Mouse (Mus musculus) intestine, embryonic 15.5 days (tissue): ENCODE results near the gene Gpr34. TPM values are rescaled to one million over a fixed set of nuclear protein-coding genes. Genes with fewer than 3 reads are reported as not detected.

ENCODE experiments used
- ATAC-seq: fragments of 200-750 bp; cut with Nextera tagmentation; 2 replicates; pipeline ENCODE4 v1.8.0; 2017; ENCODE audit warnings: moderate TSS enrichment, moderate library complexity
- H3K27ac ChIP-seq: fragments of 300-500 bp; sonication (generic); 2 replicates; pipeline ENCODE4 v1.5.1; 2015; ENCODE audit warnings: mild to moderate bottlenecking, inconsistent platforms
- H3K27me3 ChIP-seq: fragments of 300-500 bp; sonication (generic); replicated peaks from 2 replicates; pipeline ENCODE4 v1.6.1; 2015; ENCODE audit warnings: inconsistent platforms
- H3K36me3 ChIP-seq: fragments of 300-500 bp; sonication (generic); 2 replicates; pipeline ENCODE4 v1.6.1; 2015; ENCODE audit warnings: inconsistent platforms
- H3K4me1 ChIP-seq: fragments of 300-500 bp; sonication (generic); replicated peaks from 2 replicates; pipeline ENCODE4 v1.6.1; 2015; ENCODE audit warnings: inconsistent platforms
- H3K4me2 ChIP-seq: fragments of 300-500 bp; sonication (generic); replicated peaks from 2 replicates; pipeline ENCODE4 v1.6.1; 2015; ENCODE audit warnings: mild to moderate bottlenecking, inconsistent platforms
- H3K4me3 ChIP-seq: fragments of 300-500 bp; sonication (generic); replicated peaks from 2 replicates; pipeline ENCODE4 v1.5.1; 2015; ENCODE audit warnings: inconsistent platforms
- H3K9ac ChIP-seq: fragments of 300-500 bp; sonication (generic); 2 replicates; pipeline ENCODE4 v1.6.1; 2015; ENCODE audit warnings: inconsistent platforms
- H3K9me3 ChIP-seq: fragments of 300-500 bp; sonication (generic); 2 replicates; pipeline ENCODE4 v1.6.1; 2016; ENCODE audit warnings: inconsistent platforms
- WGBS: fragments of 180-500 bp; shearing (Covaris S2); methylation state at CpG from one replicate; pipeline ENCODE4 v1.1.7; 2015; 5-methylcytosine and 5-hydroxymethylcytosine counted together
- polyA plus RNA-seq: library from polyadenylated mRNA; unstranded; fragments of >200 nt; fragmentation: Nextera tagmentation; extraction: Ambion mirVana; gene quantifications from 2 replicates; pipeline ENCODE4 v1.2.1, GENCODE M21; 2015

The Gpr34 gene
- polyA plus RNA-seq: 1.9 TPM in 2 replicates

DNA sequence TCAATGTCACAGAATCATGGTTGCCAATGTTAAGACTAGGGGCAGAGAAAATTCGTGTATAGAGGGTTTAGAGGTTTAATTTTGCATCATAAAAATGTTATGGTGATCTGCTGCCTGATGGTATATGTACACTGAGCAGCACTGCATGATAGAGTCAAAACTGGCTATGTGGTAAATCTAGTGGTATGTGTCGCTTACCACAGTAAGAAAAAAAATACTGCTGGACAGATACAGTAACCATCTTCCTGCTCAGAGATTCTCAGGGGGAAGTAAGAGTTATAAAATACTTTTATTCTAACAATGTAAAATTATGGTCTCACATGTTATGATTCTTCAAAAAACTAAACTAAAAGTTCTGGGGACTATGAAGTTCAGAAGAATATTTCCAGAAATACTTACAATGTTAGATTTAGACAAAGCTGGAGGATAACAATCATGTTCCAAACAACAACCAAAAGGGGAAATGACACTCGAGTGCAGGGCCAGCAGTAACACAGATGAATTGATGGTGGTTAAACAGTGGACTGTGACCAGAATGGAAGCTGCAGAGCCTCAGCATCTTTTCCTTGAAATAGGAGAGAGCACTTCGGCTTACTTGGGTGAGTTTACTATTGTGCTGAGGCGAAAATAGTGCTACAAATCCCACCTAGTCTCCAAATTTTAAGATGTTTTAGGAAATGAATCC is at the start of gene Gpr34:
TSS of gene Gpr34 (plus strand) at position 491 of the 685 bp plus-strand sequence.
- Histone ChIP-seq H3K36me3 (no peaks in the 10 kb centered on the region), H3K9ac (no peak within 1 kb of the TSS), H3K4me2 (no peak within 1 kb of the TSS), H3K4me1 (no peaks in the 10 kb centered on the region), H3K27ac (no peak within 1 kb of the TSS), H3K27me3 (no peaks in the 10 kb centered on the region), H3K9me3 (no peaks in the 10 kb centered on the region), H3K4me3 (no peak within 1 kb of the TSS)
- ATAC-seq: no peak
- WGBS: 61% methylated on average over 5 of the region's 5 CpGs

DNA sequence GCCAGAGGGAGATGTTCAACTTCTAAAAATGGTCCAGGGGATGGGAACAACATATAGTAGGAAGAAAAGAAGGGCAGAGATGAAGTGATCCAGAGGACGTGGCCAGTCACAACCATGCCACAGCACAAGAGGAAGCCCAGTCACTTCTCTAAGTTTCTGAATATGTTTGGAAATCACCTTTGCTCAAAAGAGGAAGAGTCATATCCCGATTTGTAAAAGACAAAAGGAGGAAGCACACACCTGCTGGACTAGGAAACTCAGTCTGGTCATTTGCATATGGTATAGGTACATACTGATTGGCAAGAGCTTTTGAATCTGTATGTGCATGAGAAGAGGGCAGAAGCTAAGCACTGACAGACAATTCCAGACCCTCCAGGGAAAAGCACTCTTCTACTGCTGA is 32.5 kb upstream of the Gpr34 start:
- H3K4me3 ChIP-seq: no peak overlapping the region
- H3K4me2 ChIP-seq: no peak overlapping the region
- no peaks in the 10 kb centered on the region for H3K9me3 ChIP-seq
- H3K9ac ChIP-seq: no peak overlapping the region
- ATAC-seq: no peak
- no peak overlapping the region for H3K27ac ChIP-seq
- H3K27me3 ChIP-seq: no peaks in the 10 kb centered on the region
- no peaks in the 10 kb centered on the region for H3K4me1 ChIP-seq
- no peaks in the 10 kb centered on the region for H3K36me3 ChIP-seq
- 80% methylated on average over 2 of the region's 2 CpGs for WGBS

DNA sequence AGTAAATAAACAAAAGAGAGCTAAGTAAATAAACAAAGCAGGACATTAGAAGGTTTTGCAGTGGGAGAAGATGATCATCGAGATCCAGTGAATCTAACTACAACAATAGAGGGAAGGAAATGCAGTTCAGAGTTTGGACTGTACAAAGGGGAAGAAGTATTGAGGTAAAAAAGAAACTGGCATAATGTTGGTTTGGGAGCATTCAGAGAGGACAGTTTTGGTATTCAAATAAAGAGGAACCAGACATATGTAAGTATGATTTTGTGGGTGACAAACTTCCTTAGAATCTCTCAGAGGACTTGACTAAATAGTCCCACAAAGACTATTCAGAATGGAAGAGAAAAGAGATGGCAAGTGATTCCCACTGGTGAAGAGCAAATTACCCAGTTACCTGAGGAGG is 31.9 kb upstream of the Gpr34 start:
- ATAC-seq: no peak
- Histone ChIP-seq H3K4me3 (no peak overlapping the region), H3K4me1 (no peaks in the 10 kb centered on the region), H3K36me3 (no peaks in the 10 kb centered on the region), H3K27me3 (no peaks in the 10 kb centered on the region), H3K27ac (no peak overlapping the region), H3K4me2 (no peak overlapping the region), H3K9me3 (no peaks in the 10 kb centered on the region), H3K9ac (no peak overlapping the region)
- WGBS: 43% methylated on average over 1 of the region's 1 CpGs

DNA sequence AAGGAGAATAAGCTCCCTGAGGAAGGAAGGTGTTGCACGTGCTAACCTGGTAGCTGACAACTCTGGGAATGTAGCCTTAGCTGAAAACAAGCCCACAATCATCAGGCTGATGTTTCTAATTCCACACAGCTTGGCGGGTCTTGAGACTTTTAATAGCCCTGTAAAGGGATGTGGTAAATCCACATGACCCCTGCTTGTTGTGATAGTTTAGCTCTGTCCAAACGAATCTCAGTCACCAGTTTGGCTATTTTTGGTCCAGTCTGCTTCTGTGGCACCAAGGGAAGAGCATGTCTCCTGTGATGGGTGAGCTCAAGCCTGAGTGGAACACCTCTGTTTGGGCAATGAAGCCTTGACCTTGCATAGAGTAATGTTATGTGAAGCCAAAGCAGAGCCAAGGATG is 25.1 kb upstream of the Gpr34 start:
- Histone ChIP-seq H3K27me3 (no peaks in the 10 kb centered on the region), H3K27ac (no peak overlapping the region), H3K36me3 (no peaks in the 10 kb centered on the region), H3K4me1 (no peaks in the 10 kb centered on the region), H3K4me2 (no peak overlapping the region), H3K9ac (no peak overlapping the region), H3K4me3 (no peak overlapping the region), H3K9me3 (no peaks in the 10 kb centered on the region)
- no peak for ATAC-seq
- 55% methylated on average over 3 of the region's 3 CpGs for WGBS

DNA sequence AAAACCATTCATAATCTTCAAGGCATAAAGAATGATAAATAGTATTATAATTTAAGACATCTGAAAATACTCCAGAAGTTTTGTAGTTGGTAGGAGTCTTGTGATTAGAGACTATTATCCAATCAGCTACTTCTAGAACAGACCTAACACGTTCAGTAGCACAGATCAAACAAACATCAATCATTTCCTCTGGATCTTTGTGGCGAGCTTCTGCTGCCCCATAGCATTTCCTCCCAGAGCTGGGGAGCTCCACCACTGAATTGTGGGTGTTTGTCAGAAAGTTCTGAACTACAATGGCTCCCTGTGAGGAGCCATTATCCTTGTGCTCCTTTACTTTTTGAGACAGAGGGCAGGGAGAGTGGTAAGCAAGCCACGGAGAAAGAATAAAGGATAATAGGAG is 24.1 kb upstream of the Gpr34 start:
- ATAC-seq: no peak
- H3K9ac ChIP-seq: no peak overlapping the region
- H3K36me3 ChIP-seq: no peaks in the 10 kb centered on the region
- no peaks in the 10 kb centered on the region for H3K9me3 ChIP-seq
- H3K27ac ChIP-seq: no peak overlapping the region
- no peak overlapping the region for H3K4me3 ChIP-seq
- H3K4me2 ChIP-seq: no peak overlapping the region
- WGBS: 42% methylated on average over 3 of the region's 3 CpGs
- H3K27me3 ChIP-seq: no peaks in the 10 kb centered on the region
- H3K4me1 ChIP-seq: no peaks in the 10 kb centered on the region

DNA sequence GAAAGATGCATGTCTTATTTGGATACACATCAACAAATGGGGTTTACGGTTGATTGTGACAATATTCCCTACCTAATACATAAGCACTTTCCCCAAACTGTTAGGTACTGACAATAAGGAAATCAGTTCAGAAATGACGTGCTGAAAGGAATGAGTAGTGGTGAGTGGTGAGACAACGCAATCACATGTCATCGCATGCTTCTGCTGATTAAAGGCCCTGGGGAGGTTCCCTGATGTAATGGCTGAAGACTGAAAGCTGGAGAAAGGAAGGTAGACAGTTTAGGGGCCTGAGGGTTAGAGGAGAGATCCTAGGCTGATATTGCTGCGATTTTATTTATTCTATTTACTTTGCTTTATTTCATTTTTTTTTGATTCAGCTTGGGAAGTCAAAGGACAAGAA is 20.8 kb upstream of the Gpr34 start:
- Histone ChIP-seq H3K9me3 (no peaks in the 10 kb centered on the region), H3K27ac (no peak overlapping the region), H3K27me3 (no peaks in the 10 kb centered on the region), H3K4me3 (no peak overlapping the region), H3K4me2 (no peak overlapping the region), H3K4me1 (no peaks in the 10 kb centered on the region), H3K9ac (no peak overlapping the region), H3K36me3 (no peaks in the 10 kb centered on the region)
- 87% methylated on average over 5 of the region's 5 CpGs for WGBS
- ATAC-seq: no peak

DNA sequence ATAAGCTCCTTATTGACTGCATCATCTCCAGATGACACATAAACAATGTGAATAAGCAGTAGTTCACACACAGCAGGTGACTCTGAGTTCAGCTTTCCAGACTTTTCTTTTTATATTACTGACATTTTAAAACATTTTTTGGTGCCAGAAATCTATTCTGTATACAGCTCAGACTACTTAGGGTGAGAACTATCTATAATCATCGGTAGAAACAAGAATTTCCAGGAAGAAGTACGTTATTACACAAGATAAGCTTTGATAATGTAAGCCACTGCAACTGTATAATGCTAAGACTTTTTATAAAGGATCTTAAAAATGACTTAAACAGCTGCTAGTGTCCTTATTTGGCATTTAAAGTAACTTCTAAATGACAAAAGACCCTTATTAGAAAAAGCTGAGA is 19.8 kb upstream of the Gpr34 start:
- H3K4me1 ChIP-seq: no peaks in the 10 kb centered on the region
- no peak overlapping the region for H3K4me3 ChIP-seq
- H3K9me3 ChIP-seq: no peaks in the 10 kb centered on the region
- H3K27ac ChIP-seq: no peak overlapping the region
- no peaks in the 10 kb centered on the region for H3K27me3 ChIP-seq
- ATAC-seq: no peak
- H3K4me2 ChIP-seq: no peak overlapping the region
- H3K9ac ChIP-seq: no peak overlapping the region
- no peaks in the 10 kb centered on the region for H3K36me3 ChIP-seq
- 52% methylated on average over 2 of the region's 2 CpGs for WGBS

DNA sequence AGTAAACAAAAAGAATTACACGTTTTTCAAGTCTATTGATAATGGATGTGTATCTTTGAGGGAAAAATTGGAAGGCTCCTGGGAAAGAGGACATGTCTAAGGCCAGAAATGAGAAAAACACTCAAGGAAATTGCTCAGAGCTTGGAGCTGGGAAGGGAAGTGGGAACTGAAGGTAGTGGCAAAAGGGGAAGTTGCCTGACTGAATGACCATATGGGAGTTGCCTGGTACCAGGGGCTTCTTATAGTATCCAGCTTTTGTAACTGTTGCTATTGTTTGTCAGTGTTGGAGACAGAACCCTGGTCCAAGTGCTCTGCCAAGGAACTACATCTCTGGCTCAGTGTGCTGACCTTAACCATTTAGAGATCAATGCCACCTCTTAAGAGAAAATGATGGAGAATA is 15.2 kb upstream of the Gpr34 start:
- Histone ChIP-seq H3K9me3 (no peaks in the 10 kb centered on the region), H3K4me2 (no peak overlapping the region), H3K27ac (no peak overlapping the region), H3K4me3 (no peak overlapping the region), H3K4me1 (no peaks in the 10 kb centered on the region), H3K36me3 (no peaks in the 10 kb centered on the region), H3K9ac (no peak overlapping the region), H3K27me3 (no peaks in the 10 kb centered on the region)
- 49% methylated on average over 1 of the region's 1 CpGs for WGBS
- no peak for ATAC-seq

DNA sequence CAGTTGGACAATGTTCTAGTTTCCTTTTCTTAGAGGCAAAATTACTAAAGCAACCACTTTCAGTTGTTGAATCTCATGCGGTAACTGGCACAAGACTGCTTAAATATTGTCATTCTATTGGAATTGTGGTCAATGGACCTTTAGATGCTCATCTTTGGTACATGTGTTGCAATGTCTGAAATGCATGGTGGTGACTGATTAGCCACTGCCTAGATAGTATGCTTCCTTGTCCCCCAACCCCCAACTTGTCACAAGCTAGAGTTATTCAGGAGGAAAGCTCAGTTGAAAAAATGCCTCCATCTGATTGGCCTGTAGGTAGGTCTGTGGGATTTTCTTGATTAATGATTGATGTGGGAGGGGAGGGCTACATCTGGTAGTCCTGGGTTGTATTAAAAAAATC is 14.6 kb upstream of the Gpr34 start:
- Histone ChIP-seq H3K27ac (no peak overlapping the region), H3K4me2 (no peak overlapping the region), H3K9ac (no peak overlapping the region), H3K4me3 (no peak overlapping the region), H3K36me3 (no peaks in the 10 kb centered on the region), H3K27me3 (no peaks in the 10 kb centered on the region), H3K4me1 (no peaks in the 10 kb centered on the region), H3K9me3 (no peaks in the 10 kb centered on the region)
- WGBS: 97% methylated on average over 1 of the region's 1 CpGs
- ATAC-seq: no peak

DNA sequence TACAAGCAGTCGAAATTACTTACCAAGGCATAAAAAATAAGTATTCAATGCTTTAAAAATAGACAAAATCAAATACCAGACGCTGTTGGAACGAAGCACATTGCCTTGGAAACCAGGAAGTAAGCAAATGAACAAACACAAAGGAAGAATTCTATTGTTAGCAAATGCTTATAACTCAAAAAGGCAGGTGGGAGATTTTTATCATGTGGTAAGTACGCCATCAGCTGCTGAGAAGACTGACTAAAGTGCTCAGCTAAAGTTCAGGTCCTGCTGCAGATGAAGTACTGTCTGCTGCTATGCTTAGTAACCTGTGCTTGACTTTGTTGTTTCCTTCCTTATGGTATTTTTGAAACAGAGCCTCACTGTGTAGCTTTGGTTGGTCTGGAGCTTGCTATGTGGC is 13.4 kb upstream of the Gpr34 start:
- H3K27ac ChIP-seq: no peak overlapping the region
- H3K4me2 ChIP-seq: no peak overlapping the region
- H3K27me3 ChIP-seq: no peaks in the 10 kb centered on the region
- no peak overlapping the region for H3K9ac ChIP-seq
- no peaks in the 10 kb centered on the region for H3K36me3 ChIP-seq
- H3K4me1 ChIP-seq: no peaks in the 10 kb centered on the region
- WGBS: 69% methylated on average over 4 of the region's 4 CpGs
- no peak overlapping the region for H3K4me3 ChIP-seq
- ATAC-seq: no peak
- H3K9me3 ChIP-seq: no peaks in the 10 kb centered on the region

DNA sequence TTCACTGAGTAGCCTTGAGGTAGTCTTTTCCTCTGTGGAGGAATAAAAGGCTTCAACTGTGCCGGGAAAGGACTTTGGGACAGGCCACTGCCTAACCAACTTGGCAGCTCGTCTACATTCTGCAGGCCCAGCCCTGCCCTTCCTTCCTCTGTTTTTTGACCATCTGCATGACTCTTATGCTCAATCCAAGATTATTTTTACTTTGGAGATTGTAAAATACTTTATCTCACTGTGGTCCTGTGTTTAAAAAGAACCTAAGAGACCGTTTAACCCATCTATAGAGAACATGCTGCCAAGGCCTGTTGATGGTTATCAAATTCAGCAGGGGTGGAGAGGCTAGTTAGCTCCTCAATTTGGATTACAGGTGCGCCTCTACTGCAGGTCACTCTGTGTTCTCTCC is 10.4 kb upstream of the Gpr34 start:
- Histone ChIP-seq H3K4me1 (no peaks in the 10 kb centered on the region), H3K4me3 (no peak overlapping the region), H3K27me3 (no peaks in the 10 kb centered on the region), H3K36me3 (no peaks in the 10 kb centered on the region), H3K27ac (no peak overlapping the region), H3K4me2 (no peak overlapping the region), H3K9me3 (no peaks in the 10 kb centered on the region), H3K9ac (no peak overlapping the region)
- no peak for ATAC-seq
- WGBS: 82% methylated on average over 4 of the region's 4 CpGs

DNA sequence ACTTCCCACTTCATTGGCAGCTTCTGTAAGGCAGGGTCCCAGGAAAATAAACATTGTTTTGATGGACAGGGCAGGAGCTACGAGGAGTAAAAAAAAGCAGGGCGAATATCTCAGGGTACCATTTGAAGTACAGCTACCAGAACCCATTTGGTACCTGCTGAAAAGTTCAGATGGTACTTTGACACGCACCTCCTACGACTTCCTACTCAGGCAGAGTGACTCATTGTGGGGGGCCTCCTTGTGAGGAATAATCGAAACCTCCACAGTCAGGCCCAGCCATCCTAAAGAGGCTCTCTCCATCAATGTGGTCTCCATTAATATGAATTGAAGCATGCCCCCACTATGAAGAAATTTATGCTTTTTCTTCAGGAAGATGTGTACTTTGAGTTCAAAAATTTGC is 9.2 kb upstream of the Gpr34 start:
- no peak for ATAC-seq
- H3K4me1 ChIP-seq: no peaks in the 10 kb centered on the region

DNA sequence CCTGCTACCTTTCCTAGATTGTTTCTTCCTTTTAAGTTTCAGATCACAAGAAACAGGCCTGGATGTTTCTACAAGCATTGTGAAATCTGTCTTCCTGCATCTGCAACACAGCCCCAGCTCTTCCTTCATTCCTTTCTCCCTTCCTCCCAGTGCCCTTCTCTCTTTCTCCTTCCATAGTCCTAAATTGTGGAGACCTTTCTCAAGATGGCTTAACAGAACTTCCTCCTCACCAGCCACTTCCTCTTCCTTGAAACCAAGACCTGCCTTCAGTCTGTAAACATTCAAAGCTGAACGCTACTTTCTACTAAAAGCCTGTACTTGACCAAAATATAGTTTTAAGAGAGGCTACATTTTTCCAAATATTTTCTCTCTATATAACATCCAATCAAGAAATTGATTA is 4.5 kb downstream of the Gpr34 start:
- WGBS: 88% methylated on average over 1 of the region's 1 CpGs
- Histone ChIP-seq H3K4me3 (no peak overlapping the region), H3K36me3 (no peaks in the 10 kb centered on the region), H3K9me3 (no peaks in the 10 kb centered on the region), H3K4me2 (no peak overlapping the region), H3K27ac (no peak overlapping the region), H3K4me1 (no peaks in the 10 kb centered on the region), H3K9ac (no peak overlapping the region), H3K27me3 (no peaks in the 10 kb centered on the region)
- ATAC-seq: no peak

More for the DNA sequence above, 9.2 kb upstream of the Gpr34 start:
- Histone ChIP-seq H3K9ac (no peak overlapping the region), H3K27me3 (no peaks in the 10 kb centered on the region), H3K36me3 (no peaks in the 10 kb centered on the region), H3K4me2 (no peak overlapping the region), H3K4me3 (no peak overlapping the region), H3K9me3 (no peaks in the 10 kb centered on the region), H3K27ac (no peak overlapping the region)
- WGBS: 78% methylated on average over 5 of the region's 5 CpGs
